Mouse (Mus musculus): ENCODE measurements around the gene Rpgrip1l. TPM values are rescaled to one million over a fixed set of nuclear protein-coding genes. Genes with fewer than 3 reads are reported as not detected.

Gene Rpgrip1l
- polyA plus RNA-seq, 1 experiment = 0.03 TPM

GRCm38 (mm10) chr8:91234097-91234496 is 79.0 kb downstream of the Rpgrip1l start:
- no peak overlapping the region for H3K4me3 ChIP-seq (replicated peaks)
- TF ChIP-seq GATA1 (IDR thresholded peaks at IDR 0.05; ENCODE audit: low read length) (no peak), TAL1 (IDR thresholded peaks at IDR 0.05; ENCODE audit: low read length) (no peak)
- H3K4me1 ChIP-seq (ENCODE audit: control insufficient read depth) = no peaks in the 10 kb centered on the region
- H3K9me3 ChIP-seq (ENCODE audit: control insufficient read depth, low read length) = no peaks in the 10 kb centered on the region
- H3K27me3 ChIP-seq (ENCODE audit: control insufficient read depth) = no peaks in the 10 kb centered on the region
- no peaks in the 10 kb centered on the region for H3K36me3 ChIP-seq (ENCODE audit: control insufficient read depth)

GRCm38 (mm10) chr8:91227421-91227841 is 85.6 kb downstream of the Rpgrip1l start:
- Histone ChIP-seq H3K36me3 (ENCODE audit: control insufficient read depth) (no peaks in the 10 kb centered on the region), H3K27me3 (ENCODE audit: control insufficient read depth) (no peaks in the 10 kb centered on the region), H3K9me3 (ENCODE audit: control insufficient read depth, low read length) (no peaks in the 10 kb centered on the region), H3K4me1 (ENCODE audit: control insufficient read depth) (peaks cover 2% of the 10 kb centered on the region; the same call in 1 of the 2 replicates), H3K4me3 (replicated peaks) (no peak overlapping the region)
- TF ChIP-seq TAL1 (IDR thresholded peaks at IDR 0.05; ENCODE audit: low read length) = no peak
- TF ChIP-seq GATA1 (IDR thresholded peaks at IDR 0.05; ENCODE audit: low read length) = no peak

GRCm38 (mm10) chr8:91224227-91224626 is 88.8 kb downstream of the Rpgrip1l start:
- TF ChIP-seq TAL1 (IDR thresholded peaks at IDR 0.05; ENCODE audit: low read length) = no peak
- TF ChIP-seq GATA1 (IDR thresholded peaks at IDR 0.05; ENCODE audit: low read length) = no peak
- Histone ChIP-seq H3K9me3 (ENCODE audit: control insufficient read depth, low read length) (no peaks in the 10 kb centered on the region), H3K4me1 (ENCODE audit: control insufficient read depth) (peaks cover 2% of the 10 kb centered on the region; the same call in 1 of the 2 replicates), H3K27me3 (ENCODE audit: control insufficient read depth) (no peaks in the 10 kb centered on the region), H3K36me3 (ENCODE audit: control insufficient read depth) (no peaks in the 10 kb centered on the region), H3K4me3 (replicated peaks) (no peak overlapping the region)

GRCm38 (mm10) chr8:91221841-91222240 is 91.2 kb downstream of the Rpgrip1l start:
- Histone ChIP-seq H3K4me3 (replicated peaks) (no peak overlapping the region), H3K36me3 (ENCODE audit: control insufficient read depth) (no peaks in the 10 kb centered on the region), H3K9me3 (ENCODE audit: control insufficient read depth, low read length) (no peaks in the 10 kb centered on the region), H3K27me3 (ENCODE audit: control insufficient read depth) (no peaks in the 10 kb centered on the region), H3K4me1 (ENCODE audit: control insufficient read depth) (no peaks in the 10 kb centered on the region)
- TF ChIP-seq GATA1 (IDR thresholded peaks at IDR 0.05; ENCODE audit: low read length) (no peak), TAL1 (IDR thresholded peaks at IDR 0.05; ENCODE audit: low read length) (no peak)

- Histone ChIP-seq H3K27me3 (ENCODE audit: control insufficient read depth) (no peaks in the 10 kb centered on the region), H3K4me3 (replicated peaks) (no peak overlapping the region), H3K9me3 (ENCODE audit: control insufficient read depth, low read length) (no peaks in the 10 kb centered on the region), H3K36me3 (ENCODE audit: control insufficient read depth) (no peaks in the 10 kb centered on the region), H3K4me1 (ENCODE audit: control insufficient read depth) (no peaks in the 10 kb centered on the region)
- TF ChIP-seq GATA1 (IDR thresholded peaks at IDR 0.05; ENCODE audit: low read length) (no peak), TAL1 (IDR thresholded peaks at IDR 0.05; ENCODE audit: low read length) (no peak)
Observed at GRCm38 (mm10) chr8:91218271-91218670, 94.8 kb downstream of the Rpgrip1l start.

- H3K27me3 ChIP-seq (ENCODE audit: control insufficient read depth) = no peaks in the 10 kb centered on the region
- no peaks in the 10 kb centered on the region for H3K36me3 ChIP-seq (ENCODE audit: control insufficient read depth)
- H3K4me3 ChIP-seq (replicated peaks) = no peak overlapping the region
- no peak for TF ChIP-seq TAL1 (IDR thresholded peaks at IDR 0.05; ENCODE audit: low read length)
- no peak for TF ChIP-seq GATA1 (IDR thresholded peaks at IDR 0.05; ENCODE audit: low read length)
- H3K4me1 ChIP-seq (ENCODE audit: control insufficient read depth) = no peaks in the 10 kb centered on the region
- H3K9me3 ChIP-seq (ENCODE audit: control insufficient read depth, low read length) = no peaks in the 10 kb centered on the region
Observed at GRCm38 (mm10) chr8:91217062-91217905, 95.8 kb downstream of the Rpgrip1l start.

GRCm38 (mm10) chr8:91214287-91214686 is 98.8 kb downstream of the Rpgrip1l start:
- TF ChIP-seq TAL1 (IDR thresholded peaks at IDR 0.05; ENCODE audit: low read length) (no peak), GATA1 (IDR thresholded peaks at IDR 0.05; ENCODE audit: low read length) (no peak)
- Histone ChIP-seq H3K36me3 (ENCODE audit: control insufficient read depth) (no peaks in the 10 kb centered on the region), H3K4me1 (ENCODE audit: control insufficient read depth) (no peaks in the 10 kb centered on the region), H3K4me3 (replicated peaks) (no peak overlapping the region), H3K27me3 (ENCODE audit: control insufficient read depth) (no peaks in the 10 kb centered on the region), H3K9me3 (ENCODE audit: control insufficient read depth, low read length) (no peaks in the 10 kb centered on the region)

- TF ChIP-seq TAL1 (IDR thresholded peaks at IDR 0.05; ENCODE audit: low read length) = no peak
- no peak for TF ChIP-seq GATA1 (IDR thresholded peaks at IDR 0.05; ENCODE audit: low read length)
- no peaks in the 10 kb centered on the region for H3K9me3 ChIP-seq (ENCODE audit: control insufficient read depth, low read length)
- H3K27me3 ChIP-seq (ENCODE audit: control insufficient read depth) = no peaks in the 10 kb centered on the region
- H3K4me1 ChIP-seq (ENCODE audit: control insufficient read depth) = no peaks in the 10 kb centered on the region
- no peaks in the 10 kb centered on the region for H3K36me3 ChIP-seq (ENCODE audit: control insufficient read depth)
- no peak overlapping the region for H3K4me3 ChIP-seq (replicated peaks)
Observed at GRCm38 (mm10) chr8:91212948-91213347, 100.1 kb downstream of the Rpgrip1l start.

- Histone ChIP-seq H3K27me3 (ENCODE audit: control insufficient read depth) (no peaks in the 10 kb centered on the region), H3K4me1 (ENCODE audit: control insufficient read depth) (no peaks in the 10 kb centered on the region; the same call in 1 of the 2 replicates), H3K9me3 (ENCODE audit: control insufficient read depth, low read length) (no peaks in the 10 kb centered on the region), H3K4me3 (replicated peaks) (no peak overlapping the region), H3K36me3 (ENCODE audit: control insufficient read depth) (no peaks in the 10 kb centered on the region)
- TF ChIP-seq GATA1 (IDR thresholded peaks at IDR 0.05; ENCODE audit: low read length) (no peak), TAL1 (IDR thresholded peaks at IDR 0.05; ENCODE audit: low read length) (no peak)
Observed at GRCm38 (mm10) chr8:91209658-91210057, 103.4 kb downstream of the Rpgrip1l start.
